Mouse (Mus musculus) intestine, postnatal 0 days (tissue): ENCODE results near the gene Trim27. TPM values are rescaled to one million over a fixed set of nuclear protein-coding genes. Genes with fewer than 3 reads are reported as not detected.

Experiments
- ATAC-seq: fragments of 200-750 bp; cut with Nextera tagmentation; 2 replicates; pipeline ENCODE4 v1.8.0; 2017; ENCODE audit warnings: mild to moderate bottlenecking, moderate TSS enrichment, moderate library complexity
- H3K27ac ChIP-seq: fragments of 300-500 bp; sonication (generic); 2 replicates; pipeline ENCODE4 v1.5.1; 2014; ENCODE audit warnings: mild to moderate bottlenecking, low read depth, low read length, moderate library complexity
- H3K27me3 ChIP-seq: fragments of 300-500 bp; sonication (generic); replicated peaks from 2 replicates; pipeline ENCODE4 v1.6.1; 2014; ENCODE audit warnings: low read length, mixed read lengths; ENCODE audit not compliant: control insufficient read depth, insufficient read depth
- H3K36me3 ChIP-seq: fragments of 300-500 bp; sonication (generic); 2 replicates; pipeline ENCODE4 v1.6.1; 2014; ENCODE audit warnings: mild to moderate bottlenecking, moderate library complexity; ENCODE audit not compliant: control insufficient read depth, insufficient read depth
- H3K4me1 ChIP-seq: fragments of 300-500 bp; sonication (generic); replicated peaks from 2 replicates; pipeline ENCODE4 v1.6.1; 2014; ENCODE audit warnings: antibody characterized with exemption, low read length, mixed read lengths; ENCODE audit not compliant: control insufficient read depth, insufficient read depth
- H3K4me2 ChIP-seq: fragments of 300-500 bp; sonication (generic); replicated peaks from 2 replicates; pipeline ENCODE4 v1.6.1; 2014; ENCODE audit warnings: low read depth, mild to moderate bottlenecking, moderate library complexity
- H3K4me3 ChIP-seq: fragments of 300-500 bp; sonication (generic); 2 replicates; pipeline ENCODE4 v1.5.1; 2014; ENCODE audit warnings: low read depth, low read length
- H3K9ac ChIP-seq: fragments of 300-500 bp; sonication (generic); 2 replicates; pipeline ENCODE4 v1.6.1; 2014; ENCODE audit warnings: mild to moderate bottlenecking, low read depth, low read length
- H3K9me3 ChIP-seq: fragments of 300-500 bp; sonication (generic); 2 replicates; pipeline ENCODE4 v1.6.1; 2016; ENCODE audit warnings: mixed run types; ENCODE audit not compliant: control insufficient read depth
- CTCF ChIP-seq: sonication (generic); IDR thresholded peaks from 2 replicates; pipeline ENCODE4 v1.5.1; 2016; ENCODE audit warnings: low read depth, mild to moderate bottlenecking, control low read depth, antibody characterized with exemption, moderate library complexity
- WGBS: fragments of 180-500 bp; shearing (Covaris S2); extraction: QIAGEN DNeasy Blood & Tissue Kit; methylation state at CpG from one replicate; pipeline ENCODE4 v1.1.7; 2014; 5-methylcytosine and 5-hydroxymethylcytosine counted together
- polyA plus RNA-seq: library from polyadenylated mRNA; unstranded; fragments of >200 nt; fragmentation: Nextera tagmentation; extraction: Ambion mirVana; gene quantifications from 2 replicates; pipeline ENCODE4 v1.2.1, GENCODE M21; 2015

Gene Trim27
- polyA plus RNA-seq, 1 experiment from 2014 or later: 53.2 TPM

- Histone ChIP-seq H3K4me2 (peak overlapping the region; percentile 85), H3K4me1 (no peaks in the 10 kb centered on the region), H3K27me3 (no peaks in the 10 kb centered on the region), H3K9me3 (no peaks in the 10 kb centered on the region), H3K27ac (no peak overlapping the region), H3K9ac (peak overlapping the region; percentile 4; the same call in 1 of the 2 replicates), H3K36me3 (no peaks in the 10 kb centered on the region), H3K4me3 (peak overlapping the region; percentile 63)
- 1% methylated on average over 27 of the region's 27 CpGs for WGBS
- ATAC-seq: peak; percentile 50
- TF ChIP-seq CTCF: no peak
Measured at GRCm38 (mm10) chr13:21166936-21167909, 12.0 kb upstream of the Trim27 start.

DNA sequence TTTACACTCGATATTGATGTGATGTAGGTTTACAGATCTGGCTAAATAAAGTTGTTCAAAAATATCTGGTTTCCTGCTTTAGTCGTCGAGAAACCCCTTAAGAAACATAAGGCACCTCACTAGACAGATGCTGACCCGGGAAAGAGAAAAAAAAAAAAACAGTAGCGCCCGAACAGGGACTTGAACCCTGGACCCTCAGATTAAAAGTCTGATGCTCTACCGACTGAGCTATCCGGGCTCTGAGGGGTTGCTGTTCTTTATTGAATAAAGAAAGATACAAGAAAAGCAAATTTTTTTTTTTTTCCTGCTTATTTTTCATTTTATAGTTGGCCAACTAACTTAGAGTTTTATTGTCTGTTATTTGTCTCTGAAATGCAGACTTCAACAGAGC is 11.3 kb upstream of the Trim27 start:
- Histone ChIP-seq H3K4me3 (peak overlapping the region; percentile 63), H3K27me3 (no peaks in the 10 kb centered on the region), H3K4me2 (peak overlapping the region; percentile 85), H3K36me3 (no peaks in the 10 kb centered on the region), H3K4me1 (no peaks in the 10 kb centered on the region; the same call in 1 of the 2 replicates), H3K9ac (peak overlapping the region; percentile 46; the same call in 1 of the 2 replicates), H3K27ac (no peak overlapping the region), H3K9me3 (no peaks in the 10 kb centered on the region)
- TF ChIP-seq CTCF: no peak
- under 1% methylated on average over 8 of the region's 8 CpGs for WGBS
- peak; percentile 40; the same call in 1 of the 2 replicates for ATAC-seq

- ATAC-seq: no peak
Measured at GRCm38 (mm10) chr13:21168371-21169011, 10.8 kb upstream of the Trim27 start.

GRCm38 (mm10) chr13:21169121-21169656 is 10.1 kb upstream of the Trim27 start:
- Histone ChIP-seq H3K36me3 (no peaks in the 10 kb centered on the region), H3K9me3 (no peaks in the 10 kb centered on the region), H3K4me1 (no peaks in the 10 kb centered on the region; the same call in 1 of the 2 replicates), H3K9ac (peak overlapping the region; percentile 46), H3K4me3 (peak overlapping the region; percentile 63), H3K4me2 (peak overlapping the region; percentile 85), H3K27me3 (no peaks in the 10 kb centered on the region), H3K27ac (peak overlapping the region; percentile 66)
- WGBS: 2% methylated on average over 14 of the region's 14 CpGs
- no peak for TF ChIP-seq CTCF
- ATAC-seq: no peak

More at GRCm38 (mm10) chr13:21168371-21169011, 10.8 kb upstream of the Trim27 start:
- Histone ChIP-seq H3K36me3 (no peaks in the 10 kb centered on the region), H3K9ac (peak overlapping the region; percentile 46), H3K4me2 (peak overlapping the region; percentile 85), H3K9me3 (no peaks in the 10 kb centered on the region), H3K27ac (peak overlapping the region; percentile 66), H3K4me1 (no peaks in the 10 kb centered on the region; the same call in 1 of the 2 replicates), H3K4me3 (peak overlapping the region; percentile 63), H3K27me3 (no peaks in the 10 kb centered on the region)
- WGBS: under 1% methylated on average over 16 of the region's 16 CpGs
- TF ChIP-seq CTCF: no peak

GRCm38 (mm10) chr13:21169657-21170430 is 9.4 kb upstream of the Trim27 start:
- Histone ChIP-seq H3K9ac (0 out of 2 replicates have a peak overlapping the region, but pooled peaks have one; percentile 7), H3K27ac (no peak overlapping the region)
- peak; percentile 80 for ATAC-seq

More at GRCm38 (mm10) chr13:21169657-21170430, 9.4 kb upstream of the Trim27 start:
- no peaks in the 10 kb centered on the region for H3K27me3 ChIP-seq
- H3K4me1 ChIP-seq: no peaks in the 10 kb centered on the region; the same call in 1 of the 2 replicates
- H3K36me3 ChIP-seq: no peaks in the 10 kb centered on the region
- TF ChIP-seq CTCF: no peak
- H3K4me3 ChIP-seq: peak overlapping the region; percentile 63
- 1% methylated on average over 39 of the region's 39 CpGs for WGBS
- peak overlapping the region; percentile 85 for H3K4me2 ChIP-seq
- H3K9me3 ChIP-seq: no peaks in the 10 kb centered on the region
